Mouse (Mus musculus): ENCODE measurements around the gene Wnt3a. TPM values are rescaled to one million over a fixed set of nuclear protein-coding genes. Genes with fewer than 3 reads are reported as not detected.
A peak's percentile ranks its signal among the peaks of the same experiment; 100 is the strongest.

The Wnt3a gene
- not detected for total RNA-seq (2021)
- long read RNA-seq, experiment 1, result 0 reads
- long read RNA-seq, experiment 2, result 0 reads

GRCm38 (mm10) chr11:59290702-59291303 is at the start of gene Wnt3a:
Gene Wnt3a, minus strand, starts transcription at chr11:59290752.
- no peak for DNase-seq (ENCODE audit: extremely low spot score in 1 of 2, low spot score in 2 of 2)
- intact Hi-C loops (cut with DNase I), result no loop called here
- no peak for TF ChIP-seq CTCF (IDR thresholded peaks at IDR 0.05)
- Histone ChIP-seq H3K4me3 (no peak within 1 kb of the TSS), H3K27ac (no peak within 1 kb of the TSS)

DNA sequence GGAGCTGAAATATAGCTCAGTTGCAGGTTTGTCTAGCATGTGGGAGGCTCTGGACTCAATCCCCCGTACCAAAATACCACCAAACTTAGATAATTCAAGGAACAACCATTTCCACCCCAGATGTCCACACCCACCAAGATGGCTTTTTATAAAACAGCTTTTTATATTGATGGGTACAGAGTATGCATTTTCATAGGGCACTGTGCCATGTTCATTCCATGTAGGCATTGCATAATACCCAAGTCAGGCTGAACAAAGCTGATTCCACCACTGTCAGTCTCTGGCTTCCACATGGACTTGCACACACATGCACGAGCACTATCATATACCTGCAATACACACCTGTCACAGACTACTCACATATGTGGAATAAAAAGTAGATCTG is 48.2 kb upstream of the Wnt3a start:
- Histone ChIP-seq H3K4me3 (no peak overlapping the region), H3K27ac (peak overlapping the region; percentile 92)
- intact Hi-C loops (cut with DNase I), result loop anchor here (1.0 to 5.0 kb wide), 2 partner anchors 30 to 74 kb away; no protein-coding TSS in a partner anchor
- peak in 1 of 2 experiments; percentile 56 for DNase-seq (ENCODE audit: extremely low spot score in 1 of 2, low spot score in 2 of 2)
- TF ChIP-seq CTCF (IDR thresholded peaks at IDR 0.05), result no peak

GRCm38 (mm10) chr11:59337955-59338735 is 47.6 kb upstream of the Wnt3a start:
- Histone ChIP-seq H3K4me3 (no peak overlapping the region), H3K27ac (peak overlapping the region; percentile 92)
- no peak for TF ChIP-seq CTCF (IDR thresholded peaks at IDR 0.05)
- intact Hi-C loops (cut with DNase I), result loop anchor here (1.0 to 5.0 kb wide), 2 partner anchors 30 to 74 kb away; no protein-coding TSS in a partner anchor
- DNase-seq (ENCODE audit: extremely low spot score in 1 of 2, low spot score in 2 of 2), result no peak

- no peak overlapping the region for H3K4me3 ChIP-seq
- DNase-seq (ENCODE audit: extremely low spot score in 1 of 2, low spot score in 2 of 2), result no peak
- intact Hi-C loops (cut with DNase I), result loop anchor here (5.0 kb wide), 1 partner anchor 76 kb away; no protein-coding TSS in a partner anchor
- peak overlapping the region; percentile 53 for H3K27ac ChIP-seq
- TF ChIP-seq CTCF (IDR thresholded peaks at IDR 0.05), result peak; percentile 6
Measured at GRCm38 (mm10) chr11:59336381-59336780, 45.8 kb upstream of the Wnt3a start.

DNA sequence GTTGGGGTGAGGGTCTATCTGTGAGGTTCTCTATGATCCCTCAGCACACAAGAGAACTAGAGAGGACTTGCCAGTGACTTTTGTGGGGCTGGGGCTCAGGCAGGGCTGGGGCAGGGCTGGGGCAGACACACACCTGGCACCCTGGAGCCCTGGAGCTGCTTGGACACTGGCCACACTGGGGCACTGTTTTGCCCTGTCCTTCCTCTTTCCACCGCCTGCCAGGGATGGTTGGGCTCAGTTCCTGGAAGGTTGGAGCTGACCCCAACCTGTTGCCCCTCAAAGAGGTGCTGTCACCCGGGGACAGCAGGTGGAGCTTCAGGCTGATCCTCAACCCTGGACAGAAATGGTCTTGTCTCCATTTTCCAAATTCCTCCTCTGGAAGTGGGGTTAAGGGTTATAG is 45.4 kb upstream of the Wnt3a start:
- no peak overlapping the region for H3K4me3 ChIP-seq
- no peak for TF ChIP-seq CTCF (IDR thresholded peaks at IDR 0.05)
- intact Hi-C loops (cut with DNase I), result loop anchor here (5.0 kb wide), 1 partner anchor 76 kb away; no protein-coding TSS in a partner anchor
- H3K27ac ChIP-seq, result peak overlapping the region; percentile 58
- DNase-seq (ENCODE audit: extremely low spot score in 1 of 2, low spot score in 2 of 2), result no peak

DNA sequence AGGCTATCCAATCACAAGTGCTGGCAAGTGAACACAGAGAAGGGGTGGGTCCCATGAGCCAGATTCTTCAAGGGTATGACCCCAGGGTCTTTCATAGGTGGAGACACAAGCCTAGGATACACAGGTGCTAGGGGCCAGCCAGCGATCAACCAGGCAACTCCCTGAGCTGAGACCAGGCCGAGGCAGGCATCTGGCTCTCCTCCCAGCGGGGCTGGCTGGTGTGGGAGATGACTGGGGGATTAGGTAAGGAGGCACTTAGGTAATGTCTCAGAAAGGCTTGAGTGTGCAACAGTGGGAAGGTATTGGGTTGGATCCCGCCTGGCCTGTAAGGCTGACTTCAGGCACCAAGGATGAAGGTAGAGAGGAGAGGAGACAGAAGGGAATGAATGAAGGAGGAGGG is 44.6 kb upstream of the Wnt3a start:
- TF ChIP-seq CTCF (IDR thresholded peaks at IDR 0.05), result no peak
- H3K4me3 ChIP-seq, result no peak overlapping the region

GRCm38 (mm10) chr11:59332938-59333337 is 42.4 kb upstream of the Wnt3a start:
- no peak for DNase-seq (ENCODE audit: extremely low spot score in 1 of 2, low spot score in 2 of 2)
- no peak for TF ChIP-seq CTCF (IDR thresholded peaks at IDR 0.05)
- H3K4me3 ChIP-seq, result no peak overlapping the region
- peak overlapping the region; percentile 75 for H3K27ac ChIP-seq
- intact Hi-C loops (cut with DNase I), result no loop called here

More for the DNA sequence above, 44.6 kb upstream of the Wnt3a start:
- H3K27ac ChIP-seq, result peak overlapping the region; percentile 58; the same call in 1 of the 2 replicates
- intact Hi-C loops (cut with DNase I), result loop anchor here (5.0 kb wide), 1 partner anchor 77 kb away; no protein-coding TSS in a partner anchor
- no peak for DNase-seq (ENCODE audit: extremely low spot score in 1 of 2, low spot score in 2 of 2)

DNA sequence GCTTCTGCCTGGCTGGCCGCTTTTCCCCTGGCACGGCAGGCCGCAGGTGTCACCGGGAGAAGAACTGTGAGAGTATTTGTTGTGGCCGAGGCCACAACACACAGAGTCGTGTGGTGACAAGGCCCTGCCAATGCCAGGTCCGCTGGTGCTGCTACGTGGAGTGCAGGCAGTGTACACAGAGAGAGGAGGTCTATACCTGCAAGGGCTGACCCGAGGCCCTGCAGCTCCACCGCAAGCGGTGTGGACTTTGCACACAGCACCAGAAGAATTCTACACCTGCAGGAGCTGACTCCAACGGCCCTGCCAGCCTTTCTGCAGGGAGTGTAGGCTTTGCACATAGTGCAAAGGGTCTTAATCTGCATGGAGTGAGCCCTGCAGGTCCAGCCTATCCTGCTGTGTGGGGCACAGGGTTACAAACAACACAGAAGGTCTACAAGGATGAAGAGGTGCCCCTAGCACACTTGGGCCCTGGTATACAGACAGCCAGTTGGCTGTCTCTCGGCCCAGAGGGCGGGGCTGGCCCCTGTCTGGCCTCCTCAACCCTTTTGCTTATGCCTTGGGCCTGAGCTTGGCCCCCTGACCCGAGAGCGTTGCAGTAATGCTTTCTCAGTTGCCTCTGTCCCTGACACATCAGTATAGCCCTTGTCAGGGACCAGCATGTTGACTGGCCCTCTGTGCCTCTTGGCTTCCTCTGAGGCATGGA is 40.8 kb upstream of the Wnt3a start:
- intact Hi-C loops (cut with DNase I), result loop anchor here (2.0 kb wide), 1 partner anchor 25 kb away; the partner anchor contains the start of gene Wnt9a
- Histone ChIP-seq H3K27ac (no peak overlapping the region; the same call in 1 of the 2 replicates), H3K4me3 (no peak overlapping the region)
- no peak for TF ChIP-seq CTCF (IDR thresholded peaks at IDR 0.05)
- DNase-seq (ENCODE audit: extremely low spot score in 1 of 2, low spot score in 2 of 2), result no peak

DNA sequence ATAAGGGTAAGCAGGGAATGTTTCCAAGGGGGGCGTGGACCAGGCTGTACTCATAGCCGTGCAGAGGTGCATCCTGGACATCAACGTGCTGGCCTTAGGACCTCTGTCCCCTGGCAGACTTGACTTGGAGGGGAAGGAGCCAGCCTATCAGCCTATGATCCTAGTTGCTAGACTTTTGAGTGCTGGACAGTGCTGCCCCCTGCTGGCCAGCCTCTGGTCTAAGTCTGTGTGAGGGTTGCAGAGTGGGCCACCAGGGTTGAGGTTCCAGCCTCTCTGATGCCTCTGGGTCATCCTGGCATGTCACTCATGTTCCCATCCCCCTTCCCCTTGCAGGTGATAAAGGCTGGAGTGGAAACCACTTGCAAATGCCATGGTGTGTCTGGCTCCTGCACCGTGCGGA is 40.0 kb upstream of the Wnt3a start:
- intact Hi-C loops (cut with DNase I), result loop anchor here (2.0 kb wide), 1 partner anchor 24 kb away; the partner anchor contains the start of gene Wnt9a
- TF ChIP-seq CTCF (IDR thresholded peaks at IDR 0.05), result peak; percentile 81
- peak in 1 of 2 experiments; percentile 73 for DNase-seq (ENCODE audit: extremely low spot score in 1 of 2, low spot score in 2 of 2)
- H3K4me3 ChIP-seq, result no peak overlapping the region
- H3K27ac ChIP-seq, result peak overlapping the region; percentile 72

- no peak for TF ChIP-seq CTCF (IDR thresholded peaks at IDR 0.05)
- peak overlapping the region; percentile 72 for H3K27ac ChIP-seq
- no peak for DNase-seq (ENCODE audit: extremely low spot score in 1 of 2, low spot score in 2 of 2)
- no peak overlapping the region for H3K4me3 ChIP-seq
- intact Hi-C loops (cut with DNase I), result loop anchor here (2.0 kb wide), 1 partner anchor 23 kb away; the partner anchor contains the start of gene Wnt9a
Measured at GRCm38 (mm10) chr11:59329616-59330015, 39.1 kb upstream of the Wnt3a start.

DNA sequence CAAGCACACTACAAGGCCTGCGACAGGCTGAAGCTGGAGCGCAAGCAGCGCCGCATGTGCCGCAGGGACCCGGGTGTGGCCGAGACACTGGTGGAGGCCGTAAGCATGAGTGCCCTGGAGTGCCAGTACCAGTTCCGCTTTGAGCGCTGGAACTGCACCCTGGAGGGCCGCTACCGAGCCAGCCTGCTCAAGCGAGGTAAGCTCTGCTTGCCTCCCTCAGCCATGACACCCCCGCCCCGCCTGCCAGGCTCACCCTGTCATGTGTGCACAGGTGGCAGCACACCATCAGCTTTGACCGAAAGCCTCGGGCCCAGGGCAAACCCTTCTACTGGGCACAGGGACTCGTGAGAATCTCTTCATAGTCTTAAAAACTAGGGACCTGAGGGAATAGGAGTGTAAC is 37.1 kb upstream of the Wnt3a start:
- no peak for TF ChIP-seq CTCF (IDR thresholded peaks at IDR 0.05)
- intact Hi-C loops (cut with DNase I), result no loop called here
- Histone ChIP-seq H3K4me3 (no peak overlapping the region), H3K27ac (no peak overlapping the region)
- no peak for DNase-seq (ENCODE audit: extremely low spot score in 1 of 2, low spot score in 2 of 2)
